Mouse (Mus musculus) G1E-ER4 (cell line): ENCODE measurements at regions not wholly inside any gene's neighbourhood (a gene's known extent, or its start where the extent isn't known, plus 50 kb on each side); places are given as distances from the start of the nearest gene placed in this dataset.

ENCODE experiments used
- GATA1 ChIP-seq: IDR thresholded peaks from one replicate; pipeline ENCODE4 v1.8.0; 2012; ENCODE audit warnings: low read length, inconsistent platforms

GRCm38 (mm10) chr5:118345226-118345625 lies 100.2 kb downstream of the 2410131K14Rik start:
- TF ChIP-seq GATA1: no peak

- TF ChIP-seq GATA1: no peak
Observed at GRCm38 (mm10) chr5:118349057-118349456, 104.0 kb downstream of the 2410131K14Rik start.

GRCm38 (mm10) chr5:118351301-118351700 lies 106.3 kb downstream of the 2410131K14Rik start:
- no peak for TF ChIP-seq GATA1

- no peak for TF ChIP-seq GATA1
Observed at GRCm38 (mm10) chr5:118352142-118352541, 107.1 kb downstream of the 2410131K14Rik start.

- no peak for TF ChIP-seq GATA1
Observed at GRCm38 (mm10) chr5:118353061-118353460, 108.0 kb downstream of the 2410131K14Rik start.

GRCm38 (mm10) chr5:118353689-118354088 lies 108.7 kb downstream of the 2410131K14Rik start:
- no peak for TF ChIP-seq GATA1

GRCm38 (mm10) chr5:118354127-118354526 lies 109.1 kb downstream of the 2410131K14Rik start:
- no peak for TF ChIP-seq GATA1

- no peak for TF ChIP-seq GATA1
Observed at GRCm38 (mm10) chr5:118354871-118355270, 109.8 kb downstream of the 2410131K14Rik start.

- no peak for TF ChIP-seq GATA1
Observed at GRCm38 (mm10) chr5:118355287-118355686, 110.3 kb downstream of the 2410131K14Rik start.

- no peak for TF ChIP-seq GATA1
Observed at GRCm38 (mm10) chr5:118355691-118356337, 110.8 kb downstream of the 2410131K14Rik start.

GRCm38 (mm10) chr5:118359646-118360373 lies 114.8 kb downstream of the 2410131K14Rik start:
- no peak for TF ChIP-seq GATA1

GRCm38 (mm10) chr5:118360374-118361064 lies 115.5 kb downstream of the 2410131K14Rik start:
- TF ChIP-seq GATA1: no peak

- no peak for TF ChIP-seq GATA1
Observed at GRCm38 (mm10) chr5:118361133-118361852, 116.3 kb downstream of the 2410131K14Rik start.

- TF ChIP-seq GATA1: no peak
Observed at GRCm38 (mm10) chr5:118361853-118362406, 116.9 kb downstream of the 2410131K14Rik start.

- TF ChIP-seq GATA1: no peak
Observed at GRCm38 (mm10) chr5:118362738-118363137, 117.7 kb downstream of the 2410131K14Rik start.

- TF ChIP-seq GATA1: no peak
Observed at GRCm38 (mm10) chr5:118363154-118363553, 118.1 kb downstream of the 2410131K14Rik start.
